Mouse (Mus musculus) monocyte, adult 5-6 weeks (primary cell): ENCODE data around the gene Cct2. TPM values are rescaled to one million over a fixed set of nuclear protein-coding genes. Genes with fewer than 3 reads are reported as not detected.
"Not testable (repeated sequence)": the region's sequence is repeated elsewhere in the genome, so short reads cannot be mapped to it uniquely, and the experiment has no call there.

Experiments used
- ATAC-seq: fragments of 153-309, 156-312 bp; replicated peaks from 2 replicates; pipeline ENCODE4 v1.8.0; 2017; ENCODE audit warnings: mild to moderate bottlenecking; ENCODE audit not compliant: low TSS enrichment, insufficient number of reproducible peaks, severe bottlenecking, poor library complexity, low FRiP score
- total RNA-seq: library from RNA; stranded (forward); fragments of 200-1000, 200-491, 200-594 nt; gene quantifications from 3 replicates; pipeline ENCODE4 v1.2.3, GENCODE M21; 2017

The Cct2 gene
- total RNA-seq, 1 experiment from 2014 or later, result 360 TPM

DNA sequence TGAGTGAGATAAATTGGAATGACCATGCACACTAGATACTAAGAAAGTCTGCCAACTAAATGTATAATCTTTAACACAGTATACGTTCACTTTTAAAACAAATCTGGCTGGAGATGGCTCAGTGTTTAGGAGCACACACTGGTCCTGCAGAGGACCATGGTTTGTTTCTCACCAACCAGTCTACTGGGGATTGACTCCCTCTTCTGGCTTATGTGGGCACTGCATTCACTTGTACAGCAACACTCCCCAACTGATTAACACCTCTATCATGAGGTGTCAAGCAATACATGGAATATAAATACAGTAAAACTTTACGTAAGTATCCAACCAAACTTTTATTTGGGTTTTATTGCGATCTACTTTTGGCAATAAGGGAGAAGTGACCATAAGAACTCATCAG, 5.5 kb upstream of the Cct2 start:
- ATAC-seq, result no peak

DNA sequence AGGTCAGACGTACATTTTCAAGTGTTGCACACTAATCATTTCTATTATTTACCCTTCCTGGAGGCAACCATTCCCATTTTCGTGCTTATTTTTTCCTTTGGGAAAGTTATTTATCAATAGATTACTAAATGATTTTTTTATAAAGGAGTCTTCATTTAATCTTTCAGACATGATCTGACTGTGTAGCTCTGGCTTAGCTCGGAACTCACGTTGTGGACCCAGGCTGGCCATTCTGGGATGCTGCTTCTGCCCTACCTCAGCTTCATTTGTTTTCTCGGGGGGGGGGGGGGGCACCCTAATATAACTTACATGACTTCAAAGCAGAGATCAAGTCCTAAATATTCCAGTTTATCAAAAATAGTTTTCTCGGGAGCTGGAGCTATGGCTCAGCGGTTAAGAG, 462 bp upstream of the Cct2 start:
- ATAC-seq, result no peak

DNA sequence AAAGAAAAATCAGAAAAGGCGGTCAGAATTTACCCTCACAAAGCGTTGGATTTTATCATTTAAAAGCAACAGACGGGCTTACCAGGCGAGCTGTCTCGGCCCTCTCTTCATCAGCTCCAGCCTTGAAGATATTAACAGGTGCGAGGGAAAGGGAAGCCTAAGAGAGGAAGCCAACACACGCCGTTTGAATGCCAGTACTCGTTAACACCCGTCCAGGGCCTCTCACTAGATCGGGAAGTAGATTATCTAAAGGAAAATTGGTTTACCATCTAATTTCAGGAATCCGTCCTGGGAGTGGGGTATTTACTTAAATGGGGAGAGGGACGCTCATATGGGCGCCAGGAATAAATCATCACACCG, 740 bp downstream of the Cct2 start:
- ATAC-seq, result 0 out of 2 replicates have a peak, but pooled peaks have one; percentile 4

DNA sequence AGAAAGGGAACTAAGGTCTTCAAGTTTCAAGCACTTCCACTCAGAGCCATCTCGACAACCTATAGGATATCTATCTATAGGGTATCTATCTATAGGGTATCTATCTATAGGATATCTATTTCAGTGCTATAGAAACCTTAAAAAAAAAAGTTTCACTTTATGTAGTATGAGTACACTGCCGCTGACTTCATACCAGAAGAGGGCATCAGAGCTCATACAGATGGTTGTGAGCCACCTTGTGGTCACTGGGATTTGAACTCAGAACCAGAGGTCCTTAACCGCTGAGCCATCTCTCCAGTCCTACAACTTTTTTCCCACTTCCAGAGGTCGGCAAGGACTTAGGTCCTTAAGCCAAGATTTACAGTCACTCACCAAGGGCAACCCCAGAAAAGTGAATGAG, 7.9 kb downstream of the Cct2 start:
- ATAC-seq, result no peak

DNA sequence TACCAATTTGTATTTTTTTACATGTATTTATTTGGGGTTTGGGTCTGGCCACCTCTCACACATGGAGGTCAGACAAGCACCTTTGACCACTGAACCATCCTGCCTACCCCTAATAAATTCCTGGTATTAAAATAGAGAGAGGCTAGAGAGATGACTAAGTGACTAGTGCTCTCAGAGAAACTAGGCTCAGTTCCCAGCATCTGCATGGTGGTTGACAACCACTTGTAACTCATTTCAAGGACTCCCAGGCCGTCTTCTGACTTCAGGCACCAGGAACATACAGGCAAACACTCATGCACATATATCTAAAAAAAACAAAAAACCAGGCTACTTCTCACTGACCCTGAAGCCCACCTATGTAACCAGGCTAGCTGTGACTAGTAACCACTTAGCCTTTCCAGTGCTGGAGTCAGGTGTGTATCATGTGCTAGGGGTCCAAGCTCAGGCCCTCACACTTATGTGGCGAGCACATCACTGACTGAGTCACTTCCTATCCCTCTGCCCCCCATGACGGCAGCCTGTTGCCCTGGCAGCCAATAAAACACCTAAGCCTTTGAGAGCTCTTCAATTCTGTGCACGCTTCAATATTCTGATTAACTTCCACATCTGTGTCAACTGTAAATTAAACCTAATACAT, 13.5 kb downstream of the Cct2 start:
- ATAC-seq, result no peak

DNA sequence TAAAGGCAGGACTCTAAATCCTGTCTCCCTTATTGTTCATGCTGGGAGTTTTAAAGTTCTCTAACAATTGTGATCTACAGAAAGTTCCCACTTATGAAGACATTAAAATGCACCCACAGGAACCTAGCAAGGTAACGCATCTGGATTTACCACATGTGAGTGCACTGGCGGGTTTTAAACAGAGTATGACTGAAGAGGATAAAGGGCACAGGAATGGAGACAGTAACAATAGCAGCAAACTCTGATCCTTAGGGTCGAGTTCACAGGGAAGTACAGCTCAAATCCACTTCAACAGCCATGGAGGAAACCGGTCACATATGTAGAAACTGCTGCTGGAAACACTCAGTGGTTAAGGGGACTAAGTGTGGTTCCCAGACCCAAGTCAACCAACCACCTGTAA, 14.4 kb downstream of the Cct2 start:
- no peak for ATAC-seq

DNA sequence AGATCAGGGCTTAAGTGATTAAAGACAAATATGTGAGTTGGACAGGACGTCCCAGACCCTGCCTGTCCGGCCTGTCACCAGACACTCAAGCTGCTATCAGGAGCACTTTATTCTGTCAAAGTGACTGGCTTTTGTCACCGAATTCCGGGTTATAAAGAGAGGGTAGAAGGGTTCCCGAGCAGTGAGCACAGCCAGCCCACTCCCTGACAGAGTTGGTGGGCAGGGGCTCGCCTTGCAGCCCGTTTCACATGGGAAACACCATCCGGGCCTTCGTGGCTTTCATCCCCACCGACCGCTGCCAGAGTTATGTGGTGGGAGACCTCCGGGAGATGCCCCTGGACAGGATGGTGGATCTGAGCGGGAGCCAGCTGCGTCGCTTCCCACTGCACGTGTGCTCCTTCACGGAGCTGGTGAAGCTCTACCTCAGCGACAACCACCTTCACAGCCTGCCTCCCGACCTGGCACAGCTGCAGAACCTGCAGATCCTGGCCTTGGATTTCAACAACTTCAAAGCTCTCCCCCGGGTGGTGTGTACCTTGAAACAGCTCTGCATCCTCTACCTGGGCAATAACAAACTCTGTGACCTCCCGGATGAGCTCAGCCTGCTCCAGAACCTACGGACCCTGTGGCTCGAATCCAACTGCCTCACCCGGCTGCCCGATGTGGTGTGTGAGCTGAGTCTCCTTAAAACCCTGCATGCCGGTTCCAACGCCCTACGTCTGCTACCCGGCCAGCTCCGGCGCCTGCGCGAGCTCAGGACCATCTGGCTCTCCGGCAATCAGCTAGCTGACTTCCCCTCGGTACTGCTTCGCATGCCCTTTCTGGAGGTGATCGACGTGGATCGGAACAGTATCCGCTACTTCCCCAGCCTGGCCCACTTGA, 18.2 kb downstream of the Cct2 start, which contains the start of gene Lrrc10:
Gene Lrrc10, plus strand, starts transcription at position 167 of the 882 bp plus-strand sequence.
- ATAC-seq, result no peak

DNA sequence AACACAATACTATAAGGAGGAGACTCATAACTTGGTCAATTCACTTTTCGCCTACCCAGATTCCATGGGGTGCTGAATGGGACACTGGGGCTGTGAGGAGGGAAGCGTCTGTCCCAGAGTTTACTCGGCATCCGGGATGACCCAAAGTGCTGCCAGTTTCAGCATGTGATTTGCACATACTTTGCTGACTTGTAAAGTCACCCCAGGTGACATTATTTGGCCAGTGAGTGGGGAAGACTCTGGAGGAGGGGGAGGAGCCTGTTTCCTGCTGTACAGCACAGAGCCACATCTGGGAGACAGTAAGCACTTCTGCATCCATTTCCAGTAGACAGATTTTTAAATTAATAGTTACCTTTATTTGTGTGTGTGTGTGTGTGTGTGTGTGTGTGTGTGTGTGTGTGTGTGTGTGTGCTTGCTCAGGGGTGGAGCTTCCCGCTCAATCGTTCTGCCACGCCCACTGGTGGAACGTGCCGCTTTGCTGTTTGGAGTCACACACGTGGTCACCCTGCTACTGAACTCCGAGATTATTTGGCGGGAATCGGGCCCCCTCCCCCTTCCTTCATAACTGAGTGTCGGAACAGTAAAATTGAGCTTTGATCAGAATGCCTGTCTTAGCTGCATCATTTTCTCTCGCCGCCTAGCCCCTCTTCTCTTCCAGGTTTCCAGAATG, 20.0 kb downstream of the Cct2 start:
- not testable (repeated sequence) for ATAC-seq

DNA sequence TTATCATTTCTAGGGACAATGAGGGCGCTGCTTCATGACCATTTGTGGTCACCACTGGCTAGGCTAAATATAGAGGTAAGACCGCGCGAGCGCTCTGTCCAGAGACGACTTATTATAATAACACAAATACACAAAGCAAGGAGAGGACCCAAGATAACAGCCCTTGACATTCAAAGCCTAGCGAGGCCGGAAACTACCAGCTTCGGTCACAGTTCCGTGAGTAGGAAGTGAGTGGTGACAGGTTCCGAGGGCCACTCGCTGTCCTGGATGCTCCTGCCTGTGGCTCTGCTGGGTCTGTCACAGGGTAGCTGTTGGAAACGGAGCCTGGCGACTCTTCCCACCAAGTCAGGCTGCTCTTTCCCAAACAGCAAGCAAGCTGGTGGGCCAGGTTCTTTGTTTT, 21.3 kb downstream of the Cct2 start:
- no peak for ATAC-seq

DNA sequence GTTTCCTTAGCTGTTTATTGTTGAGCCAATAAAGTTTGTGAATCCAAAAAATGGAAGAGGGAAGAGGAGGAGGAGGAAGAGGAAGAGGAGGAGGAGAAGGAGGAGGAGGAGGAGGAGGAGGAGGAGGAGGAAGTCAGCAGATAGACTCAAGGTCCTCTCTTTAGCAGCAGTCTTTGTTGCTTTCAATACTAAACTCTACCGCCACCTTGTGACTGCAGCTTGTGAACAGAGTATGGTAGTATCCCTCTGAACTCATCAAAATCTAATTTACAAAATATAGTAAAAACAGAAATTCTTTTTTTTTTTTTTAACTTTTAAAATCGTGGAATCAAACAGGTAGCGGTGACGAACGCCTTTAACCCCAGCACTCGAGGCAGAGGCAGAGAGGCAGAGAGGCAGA, 23.3 kb downstream of the Cct2 start:
- no peak for ATAC-seq

DNA sequence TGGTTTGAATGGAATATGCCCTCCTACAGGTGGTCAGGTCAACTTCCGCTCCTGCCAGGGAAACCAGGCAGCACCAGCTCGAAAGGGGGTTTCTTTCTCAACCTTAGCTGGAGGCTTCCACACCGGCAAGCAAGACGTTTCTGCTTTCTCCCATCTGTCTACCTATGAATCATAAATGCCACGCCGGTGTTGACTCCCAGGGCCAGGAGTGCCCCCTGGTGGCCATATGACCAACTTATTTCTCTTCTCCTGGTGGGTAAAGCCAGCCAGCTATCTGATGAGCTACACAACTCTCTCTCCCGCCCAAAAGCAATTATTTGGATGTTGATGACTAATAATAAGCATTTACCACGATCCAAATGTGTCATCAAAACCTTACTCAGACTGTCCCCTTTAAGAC, 29.8 kb downstream of the Cct2 start:
- ATAC-seq, result peak; percentile 70; the same call in 1 of the 2 replicates

DNA sequence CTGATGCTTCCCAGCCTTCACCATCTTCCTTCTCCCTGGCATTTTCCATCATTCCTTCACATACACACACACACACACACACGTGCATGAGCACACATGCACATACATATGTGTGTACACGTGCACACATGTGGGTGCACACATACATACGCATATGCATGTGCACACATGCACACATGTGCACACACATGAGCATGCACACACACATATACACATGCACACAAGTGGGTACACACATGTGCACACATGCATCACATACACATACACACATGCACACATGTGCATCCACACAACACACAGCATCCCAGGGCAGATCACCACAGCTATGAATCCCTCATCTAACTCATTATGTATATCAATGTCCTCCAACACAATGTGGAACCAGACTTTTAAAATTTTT, 32.5 kb downstream of the Cct2 start:
- no peak for ATAC-seq

DNA sequence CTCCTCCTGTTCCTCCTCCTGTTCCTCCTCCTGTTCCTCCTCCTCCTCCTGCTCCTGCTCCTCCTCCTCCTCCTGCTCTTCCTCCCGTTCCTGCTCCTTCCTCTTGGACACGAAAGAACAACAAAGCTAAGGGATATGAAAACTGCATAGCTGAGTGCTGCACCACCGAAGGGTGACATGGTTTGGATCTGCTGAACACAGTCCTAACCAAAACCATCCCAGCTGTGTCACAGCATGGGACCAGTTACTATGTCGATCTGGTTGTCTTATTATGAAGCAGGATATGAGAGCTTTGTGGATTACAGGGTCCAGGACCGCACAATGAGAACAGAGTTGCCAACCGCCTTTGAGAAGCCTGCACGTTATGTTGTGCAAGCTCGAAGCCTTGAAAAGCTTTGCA, 37.4 kb downstream of the Cct2 start:
- no peak for ATAC-seq

DNA sequence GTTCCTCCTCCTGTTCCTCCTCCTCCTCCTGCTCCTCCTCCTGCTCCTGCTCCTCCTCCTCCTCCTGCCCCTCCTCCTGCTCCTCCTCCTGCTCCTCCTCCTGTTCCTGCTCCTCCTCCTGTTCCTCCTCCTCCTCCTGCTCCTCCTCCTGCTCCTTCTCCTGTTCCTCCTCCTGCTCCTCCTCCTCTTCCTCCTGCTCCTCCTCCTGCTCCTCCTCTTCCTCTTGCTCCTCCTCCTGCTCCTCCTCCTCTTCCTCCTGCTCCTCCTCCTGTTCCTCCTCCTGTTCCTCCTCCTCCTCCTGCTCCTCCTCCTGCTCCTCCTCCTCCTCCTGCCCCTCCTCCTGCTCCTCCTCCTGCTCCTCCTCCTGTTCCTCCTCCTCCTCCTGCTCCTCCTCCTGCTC, 37.8 kb downstream of the Cct2 start:
- ATAC-seq, result not testable (repeated sequence)

DNA sequence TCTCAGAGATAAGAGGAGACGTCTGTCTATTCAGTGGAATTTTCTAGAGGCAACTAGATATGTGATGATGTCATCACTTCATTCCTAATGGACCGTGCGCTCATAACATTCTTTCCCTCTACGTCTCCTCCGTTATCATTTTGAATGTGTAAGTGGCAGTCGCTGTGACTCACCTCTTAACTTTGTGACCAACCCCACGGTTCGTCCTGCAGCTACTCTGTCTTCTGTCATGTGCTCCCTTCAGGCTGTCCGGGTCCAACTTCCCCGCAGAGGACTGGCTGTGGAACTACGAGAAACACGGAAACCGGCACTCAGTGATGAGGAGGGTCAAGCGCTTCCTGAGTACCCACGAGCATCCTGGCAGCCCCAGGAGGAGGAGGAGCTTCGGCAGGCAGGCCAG, 39.9 kb downstream of the Cct2 start:
- no peak for ATAC-seq

DNA sequence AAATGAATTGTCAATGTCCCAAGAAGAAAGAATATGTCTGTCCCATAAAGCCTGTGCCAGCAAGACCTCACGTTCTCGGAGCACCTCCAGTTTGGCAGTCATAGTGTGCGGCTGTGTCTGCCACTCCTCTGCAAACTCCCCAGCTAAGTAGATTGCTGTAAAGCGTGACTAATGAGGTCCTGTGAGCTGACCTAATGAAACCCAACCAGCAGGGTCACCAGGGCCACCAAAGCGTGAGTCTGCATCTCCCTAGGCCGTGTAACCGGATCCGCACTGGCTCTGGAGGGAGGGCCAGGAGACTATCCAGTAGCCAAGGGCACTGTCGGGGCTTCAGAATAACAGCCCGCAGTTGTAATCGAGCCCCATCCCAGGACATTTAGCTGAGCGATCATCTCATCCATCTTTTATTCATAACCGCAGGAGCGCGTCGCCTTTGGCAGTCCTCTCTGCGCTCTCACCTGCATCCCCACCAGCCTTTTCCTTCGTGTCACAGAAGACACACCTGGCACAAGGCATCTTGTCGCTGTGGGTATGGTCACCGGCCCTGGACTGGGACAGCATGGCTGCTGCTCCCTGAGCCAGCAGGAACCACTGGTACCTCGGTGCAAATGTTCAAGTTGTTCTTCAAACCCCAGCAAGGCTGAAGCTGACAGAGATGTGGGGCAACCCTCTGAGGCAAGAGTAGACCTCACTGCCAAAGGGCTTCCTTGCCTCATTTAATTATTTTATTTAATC, 42.4 kb downstream of the Cct2 start:
- ATAC-seq, result no peak

DNA sequence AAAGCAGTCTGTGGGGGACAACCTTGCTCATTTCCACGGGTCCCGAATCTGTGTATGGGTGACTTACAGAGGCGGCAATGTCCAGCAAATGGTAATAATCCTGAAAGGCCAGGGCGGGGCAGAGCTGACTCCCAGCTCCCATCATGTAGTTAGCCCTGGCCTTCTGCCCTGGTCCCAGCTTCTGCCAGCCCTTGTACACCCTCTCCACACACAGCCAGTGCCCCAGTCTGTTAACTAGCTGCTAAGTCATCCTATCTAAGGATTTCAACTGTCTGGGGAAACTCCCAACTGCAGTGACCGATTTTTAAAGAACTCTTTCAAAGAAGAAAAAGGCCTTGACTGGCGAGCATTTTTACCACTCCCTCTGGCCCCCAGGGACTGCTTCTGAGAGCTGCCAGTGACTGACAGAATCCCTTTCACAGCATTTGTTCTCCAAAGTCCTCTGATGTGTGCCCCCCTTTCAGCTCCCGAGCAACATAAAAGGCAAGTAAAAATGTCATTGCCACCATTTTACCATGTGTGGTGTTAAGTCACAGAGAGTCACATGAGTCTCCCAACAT, 45.3 kb downstream of the Cct2 start:
- ATAC-seq, result no peak

DNA sequence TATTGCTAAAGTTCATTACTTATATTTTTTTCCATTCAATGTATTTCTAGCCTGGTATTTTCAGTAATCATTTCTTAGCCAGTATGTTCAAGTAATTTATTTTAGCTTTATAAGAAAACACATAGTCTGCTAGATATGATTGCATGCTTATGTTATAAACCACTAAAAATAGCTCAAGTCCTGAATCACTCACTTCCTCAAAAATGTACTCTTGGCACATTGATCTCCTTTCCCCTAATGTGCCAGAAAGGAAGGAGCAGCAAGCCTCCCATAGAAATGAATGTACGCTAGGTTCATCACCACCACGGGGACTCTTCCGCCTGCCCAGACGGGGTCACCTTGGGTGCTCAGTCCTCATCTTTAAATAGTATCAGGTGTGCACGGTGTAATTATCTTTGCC, 49.0 kb downstream of the Cct2 start:
- ATAC-seq, result no peak
